ENCODE assay signal across 8 mouse cellular contexts in genomic region chr10:86296111-86296510, GRCm38 (mm10). TPM values are rescaled to one million over a fixed set of nuclear protein-coding genes. Genes with fewer than 3 reads are reported as not detected.
DNase-seq lines count a peak whose midpoint lies in the region; ATAC-seq and TF ChIP-seq lines count a peak whose summit lies in the region.

No protein-coding gene starts in this region.

- peak; percentile 68 for ATAC-seq in cerebellum, adult (ENCODE audit: insufficient number of reproducible peaks, low FRiP score, low TSS enrichment)
- peak; percentile 68 for ATAC-seq in forebrain, embryonic 14.5 days

- no peaks in the 10 kb centered on the region for H3K9me3 ChIP-seq in ES-Bruce4 (replicated peaks; ENCODE audit: control insufficient read depth, insufficient read depth, low read length, poor library complexity, severe bottlenecking)
- no peaks in the 10 kb centered on the region for H3K9me3 ChIP-seq in forebrain, embryonic 14.5 days (replicated peaks; ENCODE audit: control insufficient read depth, low read length)

- H3K27me3 ChIP-seq in ES-Bruce4 (ENCODE audit: control insufficient read depth, insufficient read depth, low read length, poor library complexity, severe bottlenecking), result no peaks in the 10 kb centered on the region
- no peaks in the 10 kb centered on the region for H3K27me3 ChIP-seq in forebrain, embryonic 14.5 days (replicated peaks; ENCODE audit: control insufficient read depth, insufficient read depth, low read length)

- H3K4me1 ChIP-seq in ES-Bruce4 (ENCODE audit: control insufficient read depth, insufficient read depth, low read length), result no peaks in the 10 kb centered on the region
- H3K4me1 ChIP-seq in forebrain, embryonic 14.5 days (ENCODE audit: control insufficient read depth, insufficient read depth, low read length), result peaks cover 13% of the 10 kb centered on the region
- peaks cover 19% of the 10 kb centered on the region for H3K4me1 ChIP-seq in olfactory bulb, adult 2 months (ENCODE audit: control insufficient read depth, insufficient read depth, low read length)

- H3K4me3 ChIP-seq in ES-Bruce4 (ENCODE audit: low read depth, low read length), result 0 out of 2 replicates have a peak overlapping the region, but pooled peaks have one; percentile 12
- H3K4me3 ChIP-seq in forebrain, embryonic 14.5 days (ENCODE audit: low read depth, low read length), result peak overlapping the region; percentile 10; the same call in 1 of the 2 replicates
- no peak overlapping the region for H3K4me3 ChIP-seq in olfactory bulb, adult 2 months (ENCODE audit: insufficient read depth, low read depth, low read length)

- no peaks in the 10 kb centered on the region for H3K36me3 ChIP-seq in ES-Bruce4 (ENCODE audit: control insufficient read depth, insufficient read depth, low read length, poor library complexity, severe bottlenecking)
- H3K36me3 ChIP-seq in forebrain, embryonic 14.5 days (ENCODE audit: control insufficient read depth, insufficient read depth, low read length), result no peaks in the 10 kb centered on the region

- H3K27ac ChIP-seq in ES-Bruce4 (ENCODE audit: insufficient read depth, low read length), result no peak overlapping the region
- H3K27ac ChIP-seq in forebrain, embryonic 14.5 days (ENCODE audit: low read depth, low read length), result no peak overlapping the region
- no peak overlapping the region for H3K27ac ChIP-seq in olfactory bulb, adult 2 months (ENCODE audit: insufficient read depth, low read depth, low read length)

- H3K4me2 ChIP-seq in forebrain, embryonic 14.5 days (ENCODE audit: low read length), result peak overlapping the region; percentile 42

- intact Hi-C loops in heart, postnatal 14 days (cut with DNase I), result loop anchor here (1.0 to 10.0 kb wide), 4 partner anchors 114 to 331 kb away; partner anchors contain the start of gene Fbxo7

- WGBS in forebrain, embryonic 14.5 days, result 5% methylated on average over 14 of the region's 14 CpGs
- WGBS in olfactory bulb, adult 2 months, result 4% methylated on average over 14 of the region's 14 CpGs

- no peak for TF ChIP-seq EP300 in ES-Bruce4 (IDR thresholded peaks at IDR 0.05; ENCODE audit: insufficient read depth, low read depth, low read length)

- no peak overlapping the region for H3K9ac ChIP-seq in ES-Bruce4 (ENCODE audit: low read depth, poor library complexity, severe bottlenecking)
- H3K9ac ChIP-seq in forebrain, embryonic 14.5 days (ENCODE audit: low read length), result peak overlapping the region; percentile 48

- no peak for TF ChIP-seq POLR2A in ES-Bruce4 (IDR thresholded peaks at IDR 0.05; ENCODE audit: insufficient read depth, low read length)
- TF ChIP-seq POLR2A in olfactory bulb, adult 2 months (IDR thresholded peaks at IDR 0.05; ENCODE audit: insufficient read depth, low read depth, low read length), result no peak

- DNase-seq in forebrain, embryonic 14.5 days (ENCODE audit: low spot score), result peak; percentile 78
- DNase-seq in heart, postnatal 14 days, result peak; percentile 88 to 89
- peak; percentile 73 to 82 for DNase-seq in layer of hippocampus, adult 18-20 months (ENCODE audit: low spot score in 2 of 2)
- peak; percentile 80 to 87 for DNase-seq in lung, adult 18-20 months
- peak; percentile 57 for DNase-seq in thymus, postnatal 0 days (ENCODE audit: low spot score)

- TF ChIP-seq CTCF in ES-Bruce4 (IDR thresholded peaks at IDR 0.05; ENCODE audit: low read depth, low read length), result peak; percentile 87
- peak; percentile 95 for TF ChIP-seq CTCF in olfactory bulb, adult 2 months (IDR thresholded peaks at IDR 0.05; ENCODE audit: insufficient read depth, low read depth, low read length)

RNA-seq across cellular contexts. Expression of gene Timp3, which starts 4.1 kb away (rescaled TPM):
- polyA plus RNA-seq in ES-Bruce4 (2011; ENCODE audit: insufficient read depth, insufficient read length, low read depth, missing spikeins), result 13.3 and 14.1 TPM in 2 replicates
- polyA plus RNA-seq in forebrain, embryonic 14.5 days (2014; fragmentation: Nextera tagmentation; extraction: Ambion mirVana), result 7.9 and 13.8 TPM in 2 replicates
- 100 to 1,000 TPM; 163 to 172 TPM for total RNA-seq in heart, postnatal 14 days (2021)
- total RNA-seq in layer of hippocampus, adult 18-20 months (2021), result 10 to 100 TPM; 58.1 to 59.9 TPM
- polyA plus RNA-seq in olfactory bulb, adult 2 months (2012; ENCODE audit: insufficient read depth, insufficient read length, low replicate concordance, missing spikeins), result 64.3 and 543 TPM in 2 replicates
- polyA plus RNA-seq in thymus, postnatal 0 days (2015; fragmentation: Nextera tagmentation; extraction: Ambion mirVana), result 18.2 and 25.2 TPM in 2 replicates
